Mouse (Mus musculus): ENCODE results near the gene Olfr12.

The Olfr12 gene

DNA sequence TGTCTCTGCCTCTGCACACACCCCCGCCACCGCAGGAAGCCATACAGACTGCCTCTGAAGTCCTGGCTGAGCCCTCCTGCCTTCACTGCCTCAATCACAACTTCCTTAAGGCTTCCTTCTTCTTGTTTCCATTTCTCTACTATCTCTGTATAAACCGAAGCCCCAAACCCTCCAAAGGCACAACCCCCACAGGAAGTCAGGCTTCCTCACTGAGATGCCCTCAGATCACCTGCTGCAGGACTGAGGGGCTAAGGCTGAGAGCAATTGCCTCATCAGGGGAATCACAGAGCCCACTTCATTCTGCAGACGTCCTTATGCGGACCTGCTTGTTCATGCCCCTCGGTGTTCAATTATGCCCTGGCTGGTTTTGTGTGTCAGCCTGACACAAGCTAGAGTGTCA, 22.8 kb downstream of the Olfr12 start:
- no peak for DNase-seq (ENCODE audit: low read depth, low spot score)

DNA sequence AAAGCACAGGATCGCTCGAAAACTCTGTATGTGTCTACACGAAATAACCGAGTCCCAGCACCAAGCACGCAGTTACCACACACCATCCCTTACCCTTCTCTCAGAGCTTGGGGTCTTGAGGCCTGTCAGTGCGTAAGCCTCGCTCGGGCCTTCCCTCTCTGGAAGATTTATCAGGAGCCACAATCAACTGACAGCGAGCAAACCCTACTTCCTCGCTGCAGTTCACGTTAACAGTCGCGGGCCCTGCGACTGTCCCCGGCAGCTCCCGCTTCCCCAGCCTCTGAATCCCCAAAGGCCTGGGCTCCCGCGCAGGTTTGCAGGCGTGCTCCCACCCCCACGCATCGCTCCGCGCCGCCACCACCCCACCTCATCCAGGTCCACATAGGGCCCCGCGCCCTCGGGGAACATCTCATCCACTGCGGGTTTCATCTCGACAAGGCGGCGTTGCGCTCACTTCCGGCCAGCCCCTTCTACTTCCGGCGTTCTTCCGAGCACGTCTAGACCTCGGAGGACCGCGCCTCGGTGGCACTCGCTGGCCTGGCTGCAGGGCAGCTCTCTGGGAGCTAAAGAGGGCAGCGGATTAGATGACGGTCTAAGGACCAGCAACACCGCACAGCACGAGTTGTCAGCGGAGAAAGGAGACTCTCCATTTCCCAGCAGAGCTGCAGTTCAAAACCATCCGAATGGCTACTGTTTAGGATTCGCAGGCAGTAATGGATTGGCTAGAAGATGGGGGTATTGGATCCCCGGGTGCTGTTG, 24.1 kb downstream of the Olfr12 start, which contains the start of gene Cops9:
Gene Cops9, minus strand, starts transcription at position 472 of the 759 bp plus-strand sequence.
- peak; percentile 93 for DNase-seq (ENCODE audit: low read depth, low spot score)

DNA sequence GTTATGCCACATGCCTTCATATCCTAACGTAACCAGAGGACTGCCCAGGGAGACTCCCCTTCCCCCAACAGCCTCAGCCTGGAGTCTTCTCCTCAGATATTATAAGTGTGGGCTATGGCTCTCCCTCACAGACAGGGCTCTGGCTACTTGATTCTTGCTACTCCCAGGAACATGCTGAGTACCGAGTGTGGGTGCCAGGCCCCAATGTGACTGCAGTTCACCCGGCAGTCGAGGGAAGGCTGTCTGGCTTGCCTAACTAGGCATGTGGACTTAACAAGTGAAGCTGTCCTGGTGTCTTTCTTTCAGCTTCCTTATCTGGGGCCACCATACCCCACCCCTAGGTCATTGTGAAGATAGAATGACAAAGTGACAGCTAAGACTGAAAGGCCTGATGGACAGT, 26.1 kb downstream of the Olfr12 start:
- DNase-seq (ENCODE audit: low read depth, low spot score) = no peak

DNA sequence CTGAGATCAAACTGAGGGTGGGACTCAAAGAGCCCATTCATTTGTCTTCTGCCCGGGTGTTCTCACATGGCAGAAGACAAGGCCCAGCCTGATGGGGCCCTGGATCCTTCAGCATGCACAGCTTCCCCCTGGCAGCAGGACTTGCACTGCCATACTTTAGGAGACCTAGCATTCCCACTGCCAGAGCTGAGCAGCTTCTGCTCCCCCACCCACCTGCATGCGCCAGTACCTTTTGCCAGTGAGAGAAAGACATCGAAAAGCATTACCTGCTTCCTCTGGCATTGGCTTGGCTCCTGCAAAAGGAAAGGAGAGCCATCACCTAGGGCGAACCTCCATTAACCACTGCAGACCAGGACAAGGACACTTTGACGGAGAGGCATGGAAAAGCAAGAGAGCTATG, 27.3 kb downstream of the Olfr12 start:
- no peak for DNase-seq (ENCODE audit: low read depth, low spot score)

DNA sequence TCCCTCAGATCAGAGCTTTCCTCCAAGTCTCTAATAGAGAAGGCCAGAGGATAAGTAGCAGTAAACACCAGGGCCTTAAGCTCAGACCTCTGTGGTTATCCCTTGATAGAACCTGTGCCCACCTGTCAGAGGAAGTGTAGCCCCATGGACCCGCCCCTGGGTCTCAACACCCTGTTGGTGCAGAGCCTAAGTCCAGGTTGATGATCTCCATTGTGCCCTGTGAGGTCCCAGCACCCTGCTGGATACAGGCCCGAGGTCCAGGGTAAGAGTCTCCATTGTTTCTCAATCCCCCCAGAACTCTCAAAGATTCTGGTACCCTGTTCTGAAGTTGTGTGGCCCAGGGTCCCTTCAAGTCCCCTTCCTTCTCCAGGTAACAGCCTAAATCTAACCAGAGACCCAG, 28.5 kb downstream of the Olfr12 start:
- DNase-seq (ENCODE audit: low read depth, low spot score) = no peak

DNA sequence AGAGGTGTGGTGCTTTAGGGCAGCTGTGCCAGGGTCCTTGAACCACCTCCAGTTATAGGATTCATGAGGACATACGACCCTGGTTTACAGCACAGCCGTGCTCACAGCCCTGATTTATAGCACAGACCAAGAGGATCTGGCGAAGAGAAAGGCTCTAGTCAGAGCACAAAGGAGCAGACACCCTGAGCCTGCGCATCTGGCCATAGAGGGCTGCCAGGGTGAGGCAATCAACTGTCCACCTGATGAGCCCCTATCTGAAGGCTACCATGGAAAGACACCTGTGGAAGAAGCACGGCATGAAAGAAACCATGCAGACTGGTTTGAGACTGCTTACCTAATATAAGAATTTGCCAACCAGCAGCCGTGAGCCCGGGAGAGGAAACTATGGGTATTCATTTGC, 29.0 kb downstream of the Olfr12 start:
- DNase-seq (ENCODE audit: low read depth, low spot score) = no peak

DNA sequence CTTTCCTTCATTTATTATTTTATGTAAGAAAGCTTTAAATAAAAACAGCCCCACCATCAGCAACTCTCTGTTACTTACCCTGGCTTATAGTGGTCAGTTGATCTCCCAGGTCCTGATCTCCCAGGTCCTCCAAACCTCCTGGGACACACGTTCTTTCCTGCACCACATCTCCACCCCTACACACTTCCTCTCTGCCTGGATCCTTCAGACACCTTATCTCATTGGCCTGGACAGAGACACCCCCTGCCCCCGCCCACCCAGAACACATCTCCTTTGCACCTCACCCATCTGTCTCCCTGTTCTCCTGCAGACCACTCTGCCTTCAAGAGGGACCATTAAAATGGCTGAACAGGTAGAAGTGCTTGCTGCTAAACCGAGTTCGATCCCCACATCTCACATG, 29.4 kb downstream of the Olfr12 start:
- no peak for DNase-seq (ENCODE audit: low read depth, low spot score)

DNA sequence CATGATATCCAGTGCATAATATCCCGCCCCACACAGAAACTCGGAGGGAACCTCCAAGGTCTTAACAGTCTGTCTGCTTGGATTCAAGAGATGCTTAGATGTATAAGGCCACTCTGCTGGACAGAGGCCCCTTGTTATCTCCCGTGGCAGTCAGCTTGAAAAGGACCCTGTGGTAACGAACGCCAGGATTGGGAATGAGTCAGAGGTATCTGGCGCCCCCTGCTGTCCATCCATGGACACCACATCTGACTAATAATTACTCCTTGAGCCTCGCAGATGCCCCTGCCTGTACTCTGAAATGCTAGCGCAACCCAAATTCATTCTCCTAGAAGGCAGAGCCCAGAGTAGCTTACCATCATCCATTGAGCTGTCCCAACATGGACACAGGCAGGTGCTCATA, 30.2 kb downstream of the Olfr12 start:
- peak; percentile 87 for DNase-seq (ENCODE audit: low read depth, low spot score)

DNA sequence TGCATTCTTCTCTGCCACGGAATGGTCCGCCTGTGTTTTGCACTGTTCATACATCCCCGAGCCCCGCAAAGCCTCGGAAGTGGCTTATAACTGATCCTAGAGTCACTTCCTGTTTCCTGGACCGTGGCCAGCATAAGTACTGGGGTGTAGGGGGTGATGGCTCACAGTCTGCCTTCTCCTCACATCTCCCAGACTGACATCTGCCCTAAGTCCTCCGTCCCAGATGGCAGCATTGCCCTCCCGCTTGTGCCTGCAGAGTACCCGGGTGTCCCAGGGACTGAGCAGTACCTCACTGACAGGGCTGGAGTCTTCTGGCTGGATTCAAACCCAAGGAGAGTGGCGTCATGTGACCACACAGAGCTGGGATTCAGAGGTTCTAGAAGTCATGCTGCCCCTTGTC, 30.6 kb downstream of the Olfr12 start:
- DNase-seq (ENCODE audit: low read depth, low spot score) = no peak

DNA sequence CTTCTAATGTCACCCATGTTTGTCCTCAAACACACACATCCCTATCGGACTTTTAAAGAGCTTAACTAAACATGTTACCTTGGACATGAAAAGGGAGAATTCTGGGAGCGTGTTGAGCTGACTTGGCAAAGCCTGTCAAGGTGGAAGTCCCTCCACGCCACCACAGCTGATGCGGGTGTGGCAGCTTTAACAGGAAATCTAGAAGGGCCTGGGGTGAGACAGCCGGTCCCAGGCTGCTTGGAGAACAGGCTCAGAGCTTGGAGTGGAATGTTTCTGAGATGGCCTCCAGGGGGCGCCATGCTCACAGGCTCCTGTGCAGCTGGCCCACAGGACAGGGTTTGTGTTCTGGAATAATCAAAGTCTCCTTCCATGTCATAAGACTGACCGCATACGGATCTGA, 31.1 kb downstream of the Olfr12 start, which contains the start of gene Otos:
Gene Otos, minus strand, starts transcription at position 169 of the 400 bp plus-strand sequence.
- DNase-seq (ENCODE audit: low read depth, low spot score) = peak; percentile 87

DNA sequence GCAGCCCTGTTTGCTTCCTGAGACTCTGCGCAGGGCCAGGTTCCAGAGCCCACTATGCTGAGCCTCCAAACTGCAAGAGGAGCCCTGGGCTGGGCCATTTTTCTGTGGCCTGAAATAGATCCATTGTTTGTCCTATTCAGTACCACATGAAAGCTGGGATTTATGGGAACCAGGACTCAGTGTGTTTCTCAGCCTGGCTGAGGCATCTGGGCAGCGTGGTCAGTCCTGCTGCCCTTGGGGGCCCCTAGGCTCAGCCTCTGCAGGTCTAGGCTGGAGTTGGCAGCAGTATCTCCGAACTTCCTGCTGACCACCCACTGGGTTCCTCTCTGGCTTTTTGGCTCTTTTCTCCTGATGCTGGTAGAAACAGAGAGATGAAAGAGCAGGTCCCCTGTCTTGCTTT, 33.9 kb downstream of the Olfr12 start:
- DNase-seq (ENCODE audit: low read depth, low spot score) = no peak

DNA sequence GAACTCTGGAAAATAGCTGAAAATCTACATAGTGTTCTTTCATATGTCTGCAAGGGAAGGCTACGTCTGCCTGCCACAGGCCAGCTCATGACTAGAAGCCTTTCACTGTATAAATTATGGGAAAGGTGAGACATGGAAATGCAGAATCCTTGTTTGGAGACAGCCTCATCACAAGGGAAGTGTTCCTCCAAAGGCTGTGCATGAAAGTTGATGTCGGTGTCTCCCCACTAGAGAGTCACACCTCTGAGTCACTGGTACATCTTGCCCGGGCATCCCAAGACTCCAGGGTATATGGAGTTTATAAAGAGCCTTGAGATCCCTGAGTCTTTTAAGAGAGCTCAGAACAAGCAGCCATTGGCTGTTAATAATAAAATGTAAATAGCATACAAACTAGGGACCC, 35.6 kb downstream of the Olfr12 start:
- no peak for DNase-seq (ENCODE audit: low read depth, low spot score)

DNA sequence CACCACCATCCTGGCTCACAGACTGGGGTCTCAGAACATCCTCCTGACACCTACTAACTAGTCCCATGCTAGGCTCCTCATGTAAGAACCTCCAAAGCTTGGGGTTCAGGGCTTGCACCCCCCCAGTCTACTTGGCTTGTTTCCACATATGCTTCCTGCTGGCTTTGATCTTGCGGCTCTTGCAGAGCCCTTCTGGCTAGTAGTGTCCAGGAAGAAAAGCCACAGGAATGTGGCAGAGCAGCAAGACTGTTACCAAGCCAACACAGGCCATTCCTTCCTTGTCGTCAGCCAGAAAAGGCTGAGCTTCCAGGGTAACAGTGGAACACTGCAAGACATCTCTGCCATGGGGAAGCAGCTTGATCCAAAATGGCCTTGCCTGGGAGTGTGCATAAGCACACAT, 37.1 kb downstream of the Olfr12 start:
- no peak for DNase-seq (ENCODE audit: low read depth, low spot score)

DNA sequence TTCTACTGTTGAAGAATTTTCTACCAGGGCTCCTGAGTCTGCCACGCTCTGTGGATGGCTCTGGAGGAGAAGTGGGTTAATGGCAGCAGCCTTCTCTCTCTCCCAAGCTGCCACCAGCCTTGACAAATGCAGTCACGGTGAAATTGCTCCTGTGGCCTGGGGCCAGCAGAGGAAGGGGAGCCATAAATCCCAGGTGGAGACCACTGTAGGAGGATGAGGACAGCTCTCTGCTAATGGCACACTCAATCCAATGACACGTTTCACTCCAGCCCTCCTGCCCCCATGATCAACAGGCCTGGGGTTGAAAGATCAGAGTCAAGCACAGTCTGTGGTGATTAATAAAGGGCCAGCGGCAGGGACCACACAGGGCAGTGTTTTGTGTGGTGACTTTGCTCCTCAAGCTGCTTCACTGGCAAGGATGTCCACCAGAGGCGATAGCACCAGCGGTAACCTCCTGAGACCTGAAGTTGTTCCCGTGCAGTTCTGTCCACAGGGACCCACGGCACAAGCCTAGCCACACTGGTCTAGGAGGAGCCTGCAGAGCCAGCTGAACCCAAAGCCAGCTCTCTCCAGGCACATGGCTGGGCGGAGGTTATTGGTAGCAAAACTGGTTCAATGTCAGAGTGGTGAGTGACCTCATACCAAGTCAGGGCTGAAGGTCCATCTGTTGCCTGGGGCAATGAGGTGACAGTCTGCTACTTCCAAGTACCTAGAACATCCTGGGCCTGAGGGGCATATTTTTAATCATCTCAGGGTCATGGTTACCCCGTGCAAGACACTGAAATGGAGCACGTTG, 39.6 kb downstream of the Olfr12 start:
- DNase-seq (ENCODE audit: low read depth, low spot score) = peak; percentile 32

DNA sequence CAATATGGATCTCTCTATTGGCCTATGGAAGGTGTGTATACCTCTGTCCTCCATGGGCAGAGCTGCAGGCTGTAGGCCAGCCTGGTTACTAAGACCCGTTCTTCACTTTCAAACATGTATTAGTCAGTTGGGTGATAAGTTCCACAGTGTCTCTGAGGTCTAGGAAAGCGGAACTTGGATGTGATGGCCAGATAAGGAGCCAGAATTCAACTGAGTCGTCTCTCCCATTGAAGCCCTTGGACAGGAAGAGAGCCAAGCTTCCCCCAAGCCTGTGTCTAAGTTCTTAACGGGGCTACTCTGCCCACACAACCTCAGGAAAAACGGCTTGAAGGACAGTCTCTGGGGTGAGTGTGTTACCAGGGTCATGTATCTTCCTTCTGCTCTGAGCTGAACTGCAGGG, 41.8 kb downstream of the Olfr12 start:
- DNase-seq (ENCODE audit: low read depth, low spot score) = no peak

DNA sequence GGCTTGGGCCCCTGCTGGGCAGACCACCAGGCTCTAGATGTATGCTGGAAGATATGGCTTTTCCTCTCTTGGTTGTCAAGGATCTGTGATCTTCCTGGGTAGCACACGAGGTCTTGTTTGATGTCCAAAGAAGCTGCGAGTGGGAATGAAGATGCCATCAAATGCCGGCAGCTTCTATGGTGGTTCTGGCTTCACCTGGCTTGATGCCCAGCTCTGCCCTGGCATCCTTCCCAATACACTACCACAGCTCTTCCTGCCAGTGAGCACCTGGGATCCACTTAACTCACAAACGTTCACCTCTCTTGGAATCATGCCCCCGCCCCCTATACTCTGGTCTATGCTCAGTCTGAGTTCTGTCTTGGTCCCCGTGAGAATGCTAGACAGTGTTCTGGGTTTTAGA, 49.5 kb downstream of the Olfr12 start:
- DNase-seq (ENCODE audit: low read depth, low spot score) = no peak

DNA sequence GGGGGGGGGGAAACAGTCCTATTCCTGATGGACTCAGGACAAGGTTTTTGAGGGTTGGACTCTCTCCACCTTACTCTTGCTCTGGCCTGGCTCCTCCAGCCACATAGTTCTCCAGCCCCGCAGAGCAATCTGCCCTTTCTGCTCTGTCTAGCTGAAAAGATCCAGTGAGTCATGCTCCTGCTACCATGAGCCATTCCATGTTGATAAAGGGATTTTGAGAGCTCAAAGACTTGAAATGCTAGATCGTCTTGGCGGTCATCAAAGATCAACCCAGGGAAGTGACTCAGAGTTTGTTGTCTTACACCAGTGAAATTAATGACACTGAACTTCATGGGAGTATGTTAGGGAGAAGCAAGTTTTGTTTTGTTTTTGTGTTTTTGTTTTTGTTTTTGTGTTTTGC, 51.8 kb downstream of the Olfr12 start:
- DNase-seq (ENCODE audit: low read depth, low spot score) = no peak

DNA sequence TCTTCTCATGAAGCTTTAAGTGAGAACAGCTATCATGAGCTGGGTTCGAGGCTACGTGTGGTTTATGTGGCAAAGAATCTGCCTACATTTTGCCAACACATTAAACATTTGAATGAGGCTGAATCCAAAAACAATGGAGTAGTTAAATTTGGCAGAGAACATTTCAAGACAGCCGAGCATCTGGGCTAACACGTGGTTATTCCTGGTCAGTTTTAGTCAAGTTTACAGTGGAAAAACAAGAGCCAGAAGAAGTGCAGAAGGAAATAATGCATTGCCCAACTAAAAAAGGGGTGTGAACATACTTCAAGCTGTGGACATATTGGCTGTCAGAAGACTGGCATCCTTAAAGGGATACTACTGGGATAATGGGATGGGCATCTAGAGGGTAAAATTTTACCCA, 53.7 kb downstream of the Olfr12 start:
- DNase-seq (ENCODE audit: low read depth, low spot score) = no peak

All from mesoderm, embryonic 11.5 days (tissue).